Mouse (Mus musculus) liver, adult 2 months (tissue): Measurements from ENCODE around the gene Opa3.

Experiments
- CTCF ChIP-seq: fragments of 200-500 bp; IDR thresholded peaks from 2 replicates; pipeline ENCODE4 v1.5.1; 2011; ENCODE audit warnings: low read depth, low read length, control low read depth
- POLR2A ChIP-seq: fragments of 200-500 bp; IDR thresholded peaks from 2 replicates; pipeline ENCODE4 v1.6.1; 2011; ENCODE audit warnings: low read length, control low read depth; ENCODE audit not compliant: insufficient read depth; ENCODE audit errors: extremely low read depth

DNA sequence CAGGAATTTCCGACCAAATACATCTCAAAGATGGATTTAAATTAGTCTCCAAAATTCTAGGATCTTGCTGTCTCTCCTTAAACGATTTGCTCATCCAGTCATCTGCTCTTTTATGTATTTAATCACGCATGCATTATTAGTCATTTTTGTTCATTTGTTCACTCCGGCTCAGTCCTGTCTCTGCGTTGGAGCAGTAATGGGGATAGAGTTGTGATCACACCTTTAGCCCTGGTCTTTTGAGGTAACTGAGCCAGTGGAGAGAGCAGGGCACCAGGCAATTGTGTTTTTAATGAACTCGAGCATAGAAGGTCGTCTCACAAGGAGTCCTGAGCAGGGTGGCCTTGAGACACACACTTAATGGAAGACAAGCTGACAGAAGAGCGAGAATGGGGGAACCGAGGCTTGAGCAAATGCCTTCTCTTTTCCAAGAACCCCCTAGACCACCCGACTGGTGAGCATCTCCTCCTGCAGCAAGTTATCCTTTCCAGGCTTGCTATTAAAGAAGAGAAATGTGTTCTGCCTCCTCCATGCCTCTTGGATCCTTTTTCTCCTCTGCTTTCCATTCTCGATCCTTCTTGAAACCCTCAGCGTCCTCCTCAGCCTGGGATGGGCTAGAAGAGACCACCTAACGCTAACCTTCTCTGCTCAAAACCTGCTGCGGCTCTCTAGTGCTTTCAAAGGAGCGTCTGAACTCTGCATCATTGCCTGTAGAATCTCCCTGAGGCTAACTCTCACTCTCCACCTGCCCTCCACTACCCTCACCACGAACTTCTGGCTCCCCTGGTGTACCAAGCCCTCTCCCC lies 73.5 kb downstream of the Opa3 start:
- TF ChIP-seq POLR2A (no peak), CTCF (no peak)
